Mouse (Mus musculus) bone marrow macrophage, adult 2 months (primary cell): ENCODE results near the gene Bfar.

Source experiments
- CTCF ChIP-seq: IDR thresholded peaks from 2 replicates; pipeline ENCODE4 v1.5.1; 2012; ENCODE audit warnings: low read depth, mild to moderate bottlenecking, low read length, moderate library complexity
- POLR2A ChIP-seq: IDR thresholded peaks from 2 replicates; pipeline ENCODE4 v1.6.1; 2012; ENCODE audit warnings: mild to moderate bottlenecking, low read depth, low read length, borderline replicate concordance

GRCm38 (mm10) chr16:13740844-13741243 lies 69.2 kb downstream of the Bfar start:
- no peak for TF ChIP-seq CTCF
- no peak for TF ChIP-seq POLR2A
